In the genomic region with DNA sequence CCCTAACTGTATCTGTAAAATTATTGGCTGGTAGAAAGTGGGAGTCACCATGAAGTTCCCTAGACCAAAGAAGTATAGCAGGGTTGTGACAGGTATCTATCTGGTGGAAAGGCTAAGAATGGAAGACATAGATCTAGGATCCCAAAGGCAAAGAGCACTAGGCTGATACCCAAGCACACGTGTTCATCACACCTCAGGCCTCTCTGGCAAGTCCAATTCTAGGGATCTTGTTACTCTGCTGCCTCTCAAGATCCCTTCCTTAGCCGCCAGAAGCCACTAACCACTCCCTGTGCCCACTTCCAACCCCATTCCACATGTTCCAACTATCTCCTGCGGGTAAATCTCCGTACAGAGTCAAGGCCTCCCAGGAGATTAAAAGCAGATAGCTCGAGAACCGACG, we compare ENCODE assay signal across 9 mouse cellular contexts. TPM values are rescaled to one million over a fixed set of nuclear protein-coding genes. Genes with fewer than 3 reads are reported as not detected.
A peak's percentile ranks its signal among the peaks of the same experiment; 100 is the strongest.
DNase-seq lines count a peak whose midpoint lies in the region; ATAC-seq and TF ChIP-seq lines count a peak whose summit lies in the region.
"Had no signal": no experiment of that assay in that cellular context is flagged by ENCODE, and none has a peak within 500 bp of the region (broad histone marks: within the 10 kb centered on the region; RNA-seq: fewer than 3 reads in every experiment).

No protein-coding gene starts in this region.

- peak overlapping the region; percentile 71 for H3K4me2 ChIP-seq in hindbrain, postnatal 0 days (ENCODE audit: low read depth, low read length)
- H3K4me2 ChIP-seq in neural tube, embryonic 14.5 days (ENCODE audit: low read depth, low read length) = peak overlapping the region; percentile 93

- ATAC-seq in hindbrain, postnatal 0 days = no peak
- ATAC-seq in neural tube, embryonic 14.5 days (ENCODE audit: low read depth) = no peak

- peaks cover 27% of the 10 kb centered on the region for H3K36me3 ChIP-seq in spleen, adult 2 months (ENCODE audit: control insufficient read depth, insufficient read depth, low read length)
- H3K36me3 ChIP-seq in hindbrain, postnatal 0 days (ENCODE audit: insufficient read depth, low read length) = peaks cover 28% of the 10 kb centered on the region
- H3K36me3 ChIP-seq in neural tube, embryonic 14.5 days (ENCODE audit: control insufficient read depth, insufficient read depth, low read length) = peaks cover 32% of the 10 kb centered on the region

- no peaks in the 10 kb centered on the region for H3K9me3 ChIP-seq in hindbrain, postnatal 0 days (ENCODE audit: low read length)
- H3K9me3 ChIP-seq in neural tube, embryonic 14.5 days (ENCODE audit: control insufficient read depth, low read length) = no peaks in the 10 kb centered on the region

- 0% methylated on average over 7 of the region's 7 CpGs for WGBS in spleen, adult 2 months
- 2% methylated on average over 7 of the region's 7 CpGs for WGBS in hindbrain, postnatal 0 days
- 0% methylated on average over 7 of the region's 7 CpGs for WGBS in neural tube, embryonic 14.5 days

- H3K27me3 ChIP-seq in spleen, adult 2 months (ENCODE audit: control insufficient read depth, insufficient read depth, low read length) = no peaks in the 10 kb centered on the region
- no peaks in the 10 kb centered on the region for H3K27me3 ChIP-seq in hindbrain, postnatal 0 days (ENCODE audit: insufficient read depth, low read length)
- H3K27me3 ChIP-seq in neural tube, embryonic 14.5 days (ENCODE audit: control insufficient read depth, insufficient read depth, low read length) = no peaks in the 10 kb centered on the region
- H3K27me3 ChIP-seq: Patski had no signal

- peak; percentile 15 for DNase-seq in embryo, embryonic 10 days (ENCODE audit: low spot score)
- DNase-seq in embryo, embryonic 9.5 days (ENCODE audit: extremely low spot score) = no peak
- DNase-seq in spleen, adult 2 months (ENCODE audit: low read depth in 1 of 2, low spot score in 2 of 2) = no peak
- no peak for DNase-seq in spleen, postnatal 10 days (ENCODE audit: low spot score in 2 of 2)
- DNase-seq in hindbrain, postnatal 0 days (ENCODE audit: low spot score) = peak; percentile 22
- no peak for DNase-seq in layer of hippocampus, adult 9-10 months (ENCODE audit: low spot score)
- DNase-seq in testis, postnatal 14 days (ENCODE audit: low spot score) = no peak

- H3K27ac ChIP-seq in spleen, adult 2 months (ENCODE audit: insufficient read depth, low read length) = peak overlapping the region; percentile 34
- peak overlapping the region; percentile 98 for H3K27ac ChIP-seq in hindbrain, postnatal 0 days
- H3K27ac ChIP-seq in neural tube, embryonic 14.5 days (ENCODE audit: low read depth, low read length) = peak overlapping the region; percentile 95

- TF ChIP-seq POLR2A in spleen, adult 2 months (IDR thresholded peaks at IDR 0.05; ENCODE audit: low read depth, low read length) = no peak

- TF ChIP-seq CTCF in spleen, adult 2 months (IDR thresholded peaks at IDR 0.05; ENCODE audit: extremely low read depth, insufficient read depth, insufficient read length, insufficient replicate concordance) = no peak
- no peak for TF ChIP-seq CTCF in hindbrain, postnatal 0 days (IDR thresholded peaks at IDR 0.05; ENCODE audit: low read depth)

- H3K9ac ChIP-seq in hindbrain, postnatal 0 days (replicated peaks; ENCODE audit: low read length) = peak overlapping the region; percentile 95
- H3K9ac ChIP-seq in neural tube, embryonic 14.5 days (replicated peaks; ENCODE audit: low read depth, low read length) = peak overlapping the region; percentile 72

- H3K4me3 ChIP-seq in spleen, adult 2 months (ENCODE audit: extremely low read depth, insufficient read depth, insufficient read length) = peak overlapping the region; percentile 96
- peak overlapping the region; percentile 90 for H3K4me3 ChIP-seq in hindbrain, postnatal 0 days (ENCODE audit: low read length)
- peak overlapping the region; percentile 67 for H3K4me3 ChIP-seq in neural tube, embryonic 14.5 days (ENCODE audit: low read depth, low read length)

- H3K4me1 ChIP-seq in spleen, adult 2 months (ENCODE audit: control insufficient read depth, insufficient read depth, insufficient read length) = peaks cover 5% of the 10 kb centered on the region; the same call in 1 of the 2 replicates
- no peaks in the 10 kb centered on the region; the same call in 1 of the 2 replicates for H3K4me1 ChIP-seq in hindbrain, postnatal 0 days (ENCODE audit: insufficient read depth, low read length)
- H3K4me1 ChIP-seq in neural tube, embryonic 14.5 days (ENCODE audit: control insufficient read depth, insufficient read depth, low read length) = peaks cover 15% of the 10 kb centered on the region

RNA-seq across cellular contexts. Expression of gene Akap8, which starts 1.1 kb away (rescaled TPM):
- polyA plus RNA-seq in spleen, adult 2 months (2012; rRNA removed) = 105 and 115 TPM in 2 replicates
- 94.4 and 108 TPM in 2 replicates for total RNA-seq in hindbrain, postnatal 0 days (2014; rRNA removed)
- polyA plus RNA-seq in hindbrain, postnatal 0 days (2015; fragmentation: Nextera tagmentation; extraction: Ambion mirVana) = 66.4 and 75.2 TPM in 2 replicates
- polyA plus RNA-seq in neural tube, embryonic 14.5 days (2014; fragmentation: Nextera tagmentation; extraction: Ambion mirVana) = 58.4 and 67.0 TPM in 2 replicates

RNA-seq across cellular contexts. Expression of gene Akap8l, which starts 30.5 kb away (rescaled TPM):
- 136 and 169 TPM in 2 replicates for polyA plus RNA-seq in spleen, adult 2 months (2012; rRNA removed)
- 73.6 and 76.3 TPM in 2 replicates for total RNA-seq in hindbrain, postnatal 0 days (2014; rRNA removed)
- polyA plus RNA-seq in hindbrain, postnatal 0 days (2015; fragmentation: Nextera tagmentation; extraction: Ambion mirVana) = 95.7 and 103 TPM in 2 replicates
- 123 and 158 TPM in 2 replicates for polyA plus RNA-seq in neural tube, embryonic 14.5 days (2014; fragmentation: Nextera tagmentation; extraction: Ambion mirVana)

RNA-seq across cellular contexts. Expression of gene Brd4, which starts 35.4 kb away (rescaled TPM):
- polyA plus RNA-seq in spleen, adult 2 months (2012; rRNA removed) = 63.3 and 63.8 TPM in 2 replicates
- 34.3 and 46.5 TPM in 2 replicates for total RNA-seq in hindbrain, postnatal 0 days (2014; rRNA removed)
- polyA plus RNA-seq in hindbrain, postnatal 0 days (2015; fragmentation: Nextera tagmentation; extraction: Ambion mirVana) = 60.8 and 73.8 TPM in 2 replicates
- polyA plus RNA-seq in neural tube, embryonic 14.5 days (2014; fragmentation: Nextera tagmentation; extraction: Ambion mirVana) = 82.2 and 89.5 TPM in 2 replicates

Comparison
In these comparisons a context has a peak if more than half of its experiments do, and no peak if none do; other contexts are left out.
1. DNase-seq: peak in embryo, embryonic 10 days (single experiment) and hindbrain, postnatal 0 days (single experiment); none in embryo, embryonic 9.5 days (single experiment), spleen, adult 2 months (0 of 2), spleen, postnatal 10 days (0 of 2), layer of hippocampus, adult 9-10 months (single experiment) and testis, postnatal 14 days (single experiment).
2. H3K27ac ChIP-seq: peak in every context shown above with its lines; median percentile 98 in hindbrain, postnatal 0 days; 95 in neural tube, embryonic 14.5 days; 34 in spleen, adult 2 months.
3. Peak in every context shown above with its lines, with median percentiles within 50 percentile points of each other: H3K4me3 ChIP-seq.